Mouse (Mus musculus): ENCODE measurements around the gene Pi4ka. TPM values are rescaled to one million over a fixed set of nuclear protein-coding genes. Genes with fewer than 3 reads are reported as not detected.

The Pi4ka gene
- polyA plus RNA-seq (2012; fragmentation: generic; extraction: Trizol): 10 to 100 TPM; 25.8 to 75.1 TPM

DNA sequence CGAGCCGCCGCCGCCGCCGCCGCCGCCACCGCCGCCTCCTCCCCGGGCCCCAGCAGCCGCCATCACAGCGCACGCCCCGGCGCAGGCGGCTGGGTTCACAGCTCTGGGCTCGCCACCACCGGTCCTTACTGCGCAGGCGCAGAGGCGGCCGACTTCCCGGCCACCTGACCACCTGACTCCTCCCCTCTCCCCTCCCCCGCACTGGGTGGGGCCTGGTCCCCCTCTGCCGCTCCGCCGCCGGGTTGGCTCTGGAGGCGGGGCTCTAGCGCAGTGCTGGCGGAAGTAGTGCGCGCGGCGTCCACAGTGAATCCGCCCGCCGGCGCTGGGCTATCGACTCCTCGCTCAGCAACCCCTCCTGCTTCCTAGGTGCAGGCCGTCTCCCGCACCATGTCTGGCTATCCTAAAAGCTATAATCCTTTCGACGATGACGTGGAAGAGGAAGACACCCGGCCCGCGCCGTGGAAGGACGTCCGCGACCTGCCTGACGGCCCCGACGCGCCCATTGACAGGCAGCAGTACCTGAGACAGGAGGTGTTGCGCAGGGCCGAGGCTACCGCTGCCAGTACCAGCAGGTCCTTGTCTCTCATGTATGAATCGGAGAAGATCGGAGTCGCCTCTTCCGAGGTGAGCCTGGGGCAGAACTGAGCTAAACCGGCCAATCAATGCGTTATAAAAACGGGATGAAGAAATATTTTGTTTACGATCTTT lies at the start of gene Pi4ka, which contains the start of gene Snap29:
Gene Pi4ka (minus strand): TSS at position 579 of the 708 bp plus-strand sequence.
Gene Snap29 (plus strand): TSS at position 251 of the 708 bp plus-strand sequence.

DNA sequence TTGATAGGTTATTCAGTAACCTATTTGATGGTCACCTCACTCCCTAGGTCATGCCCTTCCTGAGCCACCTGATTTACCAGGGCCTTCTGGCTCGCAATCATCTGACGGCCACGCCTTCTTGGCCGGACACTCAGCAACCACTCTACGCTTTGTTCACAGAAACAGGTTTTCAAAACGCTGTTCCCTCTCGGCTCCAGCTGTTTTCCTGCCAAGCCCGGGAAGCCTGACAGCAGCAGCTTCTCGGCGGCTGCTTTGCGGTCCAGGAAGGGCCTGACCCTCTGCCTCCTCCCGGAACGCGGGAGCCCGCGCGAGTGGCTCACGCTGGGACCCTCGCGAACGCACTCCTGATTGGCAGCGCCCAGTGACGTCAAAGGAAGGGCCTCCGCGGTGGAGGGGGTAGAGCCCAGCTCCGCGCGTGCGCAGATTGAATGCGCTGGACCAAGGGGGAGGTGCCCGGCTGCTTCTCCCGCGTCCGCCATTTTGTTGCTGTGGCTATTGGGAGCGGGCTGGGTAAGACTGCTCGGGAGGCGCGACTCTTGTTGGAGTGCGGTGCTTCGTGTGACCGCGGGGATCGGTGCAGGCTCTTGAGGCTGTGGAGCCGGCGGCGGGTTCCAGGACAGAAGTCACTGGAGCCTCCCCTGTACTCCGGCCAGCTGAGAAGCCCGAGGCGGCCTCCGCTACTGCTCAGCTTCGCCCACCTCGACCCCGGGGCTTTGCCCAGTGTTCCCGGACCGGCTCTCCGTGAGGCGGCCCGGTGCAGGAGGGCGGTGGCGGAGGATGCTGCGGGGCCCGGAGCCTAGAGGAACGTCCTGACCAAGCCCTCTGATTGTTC lies 45.6 kb upstream of the Pi4ka start, which contains the start of gene Crkl:
Gene Crkl (plus strand): TSS at position 447 of the 832 bp plus-strand sequence.

DNA sequence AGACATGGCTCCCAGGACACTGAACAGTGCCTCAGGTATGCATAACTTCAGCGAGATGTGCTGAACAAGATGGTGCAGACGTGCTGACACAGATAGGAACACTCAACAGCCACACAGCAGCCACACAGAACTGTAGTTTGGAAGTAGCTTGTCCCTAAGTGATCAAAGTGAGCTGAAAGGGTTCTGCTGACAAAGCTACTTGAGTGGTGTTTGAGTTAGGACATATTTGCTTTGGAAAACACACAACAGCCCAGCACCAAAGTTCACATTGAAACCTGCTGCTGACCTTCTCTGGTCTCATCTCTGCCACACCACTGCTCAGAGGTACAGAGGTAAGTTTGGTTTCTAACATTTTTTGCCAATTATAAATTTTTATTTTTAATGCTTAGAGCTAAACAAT lies 75.0 kb downstream of the Pi4ka start, which contains the start of gene Serpind1:
Gene Serpind1 (plus strand): TSS at position 256 of the 400 bp plus-strand sequence.

DNA sequence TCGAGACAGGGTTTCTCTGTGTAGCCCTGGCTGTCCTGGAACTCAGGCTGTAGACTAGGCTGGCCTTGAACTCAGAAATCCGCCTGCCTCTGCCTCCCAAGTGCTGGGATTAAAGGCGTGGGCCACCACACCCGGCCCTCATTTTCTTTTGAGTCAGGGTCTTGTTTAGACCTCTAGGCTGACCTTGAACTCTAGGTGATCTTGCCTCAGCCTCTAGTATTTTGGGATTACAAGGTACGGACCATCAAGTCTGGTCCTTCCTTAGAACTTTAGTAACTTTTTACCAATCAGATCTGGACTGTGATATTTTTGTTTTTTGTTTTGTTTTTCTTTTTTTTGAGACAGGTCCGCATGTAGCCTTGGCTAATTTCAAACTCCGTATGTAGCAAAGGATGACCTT lies 130.4 kb downstream of the Pi4ka start, which contains the start of gene Tmem191c:
Gene Tmem191c (plus strand): TSS at position 357 of the 400 bp plus-strand sequence.

DNA sequence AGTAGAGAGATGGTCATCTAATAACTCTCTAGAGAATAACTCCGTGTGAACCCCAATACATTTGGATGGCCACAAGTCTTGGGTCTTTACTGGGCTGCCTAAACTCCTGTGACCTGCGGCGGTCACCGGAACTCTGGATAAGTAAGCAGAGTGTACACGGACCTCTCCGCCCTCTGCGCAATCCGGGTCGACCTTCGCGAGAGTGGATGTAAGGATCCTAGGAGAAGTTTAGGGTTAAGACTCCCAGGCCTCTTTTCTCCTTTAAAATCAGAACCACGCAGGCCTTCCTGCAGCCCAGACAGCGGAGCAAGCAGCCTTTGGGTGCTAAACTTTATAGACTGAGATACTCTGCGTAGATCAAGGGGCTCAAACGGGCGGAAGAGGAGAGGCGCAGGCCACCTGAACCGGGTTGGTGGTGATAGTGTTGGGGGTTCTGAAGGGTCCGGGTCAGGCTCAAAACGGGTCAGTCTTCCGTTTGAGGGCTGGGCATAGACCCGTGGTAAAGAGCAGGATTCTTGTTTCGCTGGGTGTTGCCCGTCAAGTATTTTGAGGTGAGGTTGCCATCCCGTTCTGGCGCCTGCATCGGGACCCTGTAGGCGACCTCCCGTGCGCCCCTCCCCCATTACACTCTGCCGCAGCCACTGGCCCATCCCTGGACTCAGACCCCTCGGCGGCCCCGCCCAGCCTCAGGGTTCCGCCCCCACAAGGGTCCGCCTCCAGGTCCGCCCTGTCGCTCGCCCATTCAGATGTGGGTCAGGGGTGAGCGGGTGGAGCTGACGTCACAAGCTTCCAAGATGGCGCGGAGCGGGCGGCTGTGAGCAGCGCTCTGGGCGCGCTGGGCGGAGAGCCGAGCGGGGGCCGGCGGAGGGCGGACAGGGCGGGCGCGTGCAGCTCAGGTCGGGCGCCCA lies 173.1 kb downstream of the Pi4ka start, which contains the start of gene Hic2:
Gene Hic2 (plus strand): TSS at position 779 of the 908 bp plus-strand sequence.

Other genes starting within 250 kb of the Pi4ka start
- gene Ube2l3, start 203.7 kb downstream of the Pi4ka start, polyA plus RNA-seq (2012; fragmentation: generic; extraction: Trizol): 100 to 1,000 TPM in 1 of 2 experiments, 10 to 100 TPM in 1; 62.2 to 108 TPM
- under 1 TPM; 0.01 to 0.05 TPM for gene Rimbp3, start 197.7 kb downstream of the Pi4ka start, polyA plus RNA-seq (2012; fragmentation: generic; extraction: Trizol)
- gene Hic2, start 172.7 kb downstream of the Pi4ka start, polyA plus RNA-seq (2012; fragmentation: generic; extraction: Trizol): 1 to 10 TPM in 1 of 2 experiments, under 1 TPM in 1; 0.53 to 2.5 TPM
- 1 to 10 TPM in 1 of 2 experiments, under 1 TPM in 1; 0.55 to 6.1 TPM for gene Tmem191c, start 130.2 kb downstream of the Pi4ka start, polyA plus RNA-seq (2012; fragmentation: generic; extraction: Trizol)
- under 1 TPM in 1 of 2 experiments, not detected in 1; 0.07 TPM for gene Serpind1, start 74.9 kb downstream of the Pi4ka start, polyA plus RNA-seq (2012; fragmentation: generic; extraction: Trizol)
- gene Snap29, start 328 bp downstream of the Pi4ka start, polyA plus RNA-seq (2012; fragmentation: generic; extraction: Trizol): 10 to 100 TPM in 1 of 2 experiments, 1 to 10 TPM in 1; 1.8 to 10.6 TPM
- 10 to 100 TPM in 1 of 2 experiments, 1 to 10 TPM in 1; 1.3 to 14.5 TPM for gene Crkl, start 45.7 kb upstream of the Pi4ka start, polyA plus RNA-seq (2012; fragmentation: generic; extraction: Trizol)
- under 1 TPM in 1 of 2 experiments, not detected in 1; 0.21 TPM for gene Aifm3, start 83.3 kb upstream of the Pi4ka start, polyA plus RNA-seq (2012; fragmentation: generic; extraction: Trizol)
- 10 to 100 TPM; 40.6 to 95.9 TPM for gene Lztr1, start 102.4 kb upstream of the Pi4ka start, polyA plus RNA-seq (2012; fragmentation: generic; extraction: Trizol)
- gene Thap7, start 124.8 kb upstream of the Pi4ka start, polyA plus RNA-seq (2012; fragmentation: generic; extraction: Trizol): 10 to 100 TPM; 66.6 to 70.5 TPM
- gene Lrrc74b, start 154.9 kb upstream of the Pi4ka start, polyA plus RNA-seq (2012; fragmentation: generic; extraction: Trizol): under 1 TPM; 0.01 to 0.02 TPM
- 10 to 100 TPM in 1 of 2 experiments, under 1 TPM in 1; 0.85 to 11.0 TPM for gene P2rx6, start 155.6 kb upstream of the Pi4ka start, polyA plus RNA-seq (2012; fragmentation: generic; extraction: Trizol)
- under 1 TPM; 0.12 to 0.14 TPM for gene Slc7a4, start 176.9 kb upstream of the Pi4ka start, polyA plus RNA-seq (2012; fragmentation: generic; extraction: Trizol)
- gene Smpd4, start 213.0 kb upstream of the Pi4ka start, polyA plus RNA-seq (2012; fragmentation: generic; extraction: Trizol): 10 to 100 TPM in 1 of 2 experiments, 1 to 10 TPM in 1; 6.8 to 27.4 TPM
- gene Ccdc74a, start 240.2 kb upstream of the Pi4ka start, polyA plus RNA-seq (2012; fragmentation: generic; extraction: Trizol): 10 to 100 TPM in 1 of 2 experiments, 1 to 10 TPM in 1; 8.7 to 19.2 TPM